Mouse (Mus musculus) limb, embryonic 11.5 days (tissue): Measurements from ENCODE around the gene Akna. TPM values are rescaled to one million over a fixed set of nuclear protein-coding genes. Genes with fewer than 3 reads are reported as not detected.

Experiments used
- ATAC-seq: fragments of 200-750 bp; cut with Nextera tagmentation; 2 replicates; pipeline ENCODE4 v1.8.0; 2017; ENCODE audit warnings: low read depth; ENCODE audit not compliant: insufficient number of reproducible peaks, low FRiP score, low TSS enrichment
- DNase-seq: peaks from one replicate; pipeline ENCODE4 v3.0.0-alpha.2; 2015; ENCODE audit warnings: low spot score
- H3K27ac ChIP-seq: fragments of 300-500 bp; sonication (generic); replicated peaks from 2 replicates; pipeline ENCODE4 v1.5.1; 2014; ENCODE audit warnings: low read depth, mild to moderate bottlenecking, low read length
- H3K27me3 ChIP-seq: fragments of 300-500 bp; sonication (generic); 2 replicates; pipeline ENCODE4 v1.6.1; 2014; ENCODE audit warnings: mild to moderate bottlenecking, low read length, mixed read lengths; ENCODE audit not compliant: control insufficient read depth, insufficient read depth
- H3K36me3 ChIP-seq: fragments of 300-500 bp; sonication (generic); 2 replicates; pipeline ENCODE4 v1.6.1; 2014; ENCODE audit warnings: mild to moderate bottlenecking, low read length, moderate library complexity, mixed read lengths; ENCODE audit not compliant: control insufficient read depth, insufficient read depth
- H3K4me1 ChIP-seq: fragments of 300-500 bp; sonication (generic); 2 replicates; pipeline ENCODE4 v1.6.1; 2014; ENCODE audit warnings: low read length, mixed read lengths; ENCODE audit not compliant: control insufficient read depth, insufficient read depth
- H3K4me2 ChIP-seq: fragments of 300-500 bp; sonication (generic); 2 replicates; pipeline ENCODE4 v1.6.1; 2014; ENCODE audit warnings: low read depth, mild to moderate bottlenecking, moderate library complexity; ENCODE audit not compliant: severe bottlenecking
- H3K4me3 ChIP-seq: fragments of 300-500 bp; sonication (generic); 2 replicates; pipeline ENCODE4 v1.5.1; 2014; ENCODE audit warnings: low read depth, low read length
- H3K9ac ChIP-seq: fragments of 300-500 bp; sonication (generic); 2 replicates; pipeline ENCODE4 v1.6.1; 2014; ENCODE audit warnings: mild to moderate bottlenecking, low read length
- H3K9me3 ChIP-seq: fragments of 300-500 bp; sonication (generic); 2 replicates; pipeline ENCODE4 v1.6.1; 2016; ENCODE audit warnings: low read length; ENCODE audit not compliant: control insufficient read depth
- WGBS: fragments of 180-500 bp; shearing (Covaris S2); extraction: QIAGEN DNeasy Blood & Tissue Kit; methylation state at CpG from one replicate; pipeline ENCODE4 v1.1.7; 2014; 5-methylcytosine and 5-hydroxymethylcytosine counted together
- polyA plus RNA-seq: library from polyadenylated mRNA; unstranded; fragments of >200 nt; fragmentation: Nextera tagmentation; extraction: Ambion mirVana; gene quantifications from 2 replicates; pipeline ENCODE4 v1.2.1, GENCODE M21; 2014

Gene Akna
- polyA plus RNA-seq, 1 experiment from 2014 or later: 9.5 TPM

DNA sequence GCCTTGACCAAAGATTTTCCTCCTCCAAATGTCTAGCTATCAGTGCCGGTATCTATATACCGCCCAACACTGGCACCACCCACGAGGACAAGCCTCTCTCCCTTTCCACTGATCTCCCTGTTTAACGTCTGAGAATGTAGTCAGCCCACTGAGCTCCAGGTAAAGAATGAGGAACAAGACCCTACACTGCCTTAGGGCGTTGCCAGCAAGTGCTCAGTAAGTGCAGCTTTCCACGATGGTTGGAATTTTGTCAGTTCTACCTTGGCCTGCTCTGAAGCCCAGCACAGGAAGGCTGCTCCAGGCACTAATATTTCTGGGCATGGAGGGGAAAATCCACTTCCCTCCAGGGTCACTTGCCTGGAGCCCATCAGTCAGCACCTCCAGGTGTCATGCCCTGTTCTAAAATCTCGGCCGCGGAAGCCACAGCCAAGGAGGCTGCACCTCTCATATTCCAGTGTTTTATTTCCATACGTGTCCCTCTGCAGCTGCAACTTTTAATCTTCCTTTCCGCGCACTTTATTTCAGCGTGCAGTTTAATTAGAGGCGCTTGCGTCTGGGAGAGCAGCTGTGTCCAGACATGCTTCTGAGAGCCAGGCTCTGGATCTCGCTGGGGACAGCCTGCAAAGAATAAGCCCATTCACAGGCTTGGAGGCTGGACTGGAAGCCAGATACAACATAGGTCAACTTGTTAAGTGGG is 34.1 kb upstream of the Akna start:
- Histone ChIP-seq H3K36me3 (no peaks in the 10 kb centered on the region), H3K4me2 (no peak overlapping the region), H3K4me3 (no peak overlapping the region), H3K4me1 (peaks cover 16% of the 10 kb centered on the region), H3K9ac (no peak overlapping the region), H3K27ac (peak overlapping the region; percentile 72), H3K9me3 (no peaks in the 10 kb centered on the region), H3K27me3 (no peaks in the 10 kb centered on the region)
- 44% methylated on average over 16 of the region's 16 CpGs for WGBS
- peak; percentile 80 for DNase-seq
- ATAC-seq: peak; percentile 74

DNA sequence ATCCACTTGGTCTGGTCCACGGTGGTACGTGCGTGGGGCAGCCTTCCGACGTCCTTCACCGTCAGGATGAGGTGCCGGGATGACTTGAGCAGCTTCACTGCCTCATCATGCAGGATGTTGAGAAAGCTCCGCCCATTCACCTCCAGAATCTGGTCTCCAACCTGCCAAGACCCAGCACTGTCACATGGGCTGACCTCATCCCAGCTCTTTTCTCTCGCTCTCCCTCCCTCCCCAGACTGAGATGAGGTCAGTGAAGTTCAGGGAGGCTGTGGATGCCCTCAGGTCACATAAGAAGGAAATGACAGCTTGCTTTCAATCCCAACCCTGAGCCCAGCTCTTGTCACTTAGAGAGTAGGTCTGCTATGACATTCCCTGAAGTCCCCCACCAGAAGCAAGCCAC is 32.2 kb upstream of the Akna start:
- Histone ChIP-seq H3K4me1 (peaks cover 16% of the 10 kb centered on the region), H3K9me3 (no peaks in the 10 kb centered on the region), H3K9ac (no peak overlapping the region), H3K27me3 (no peaks in the 10 kb centered on the region), H3K4me3 (no peak overlapping the region), H3K27ac (no peak overlapping the region), H3K36me3 (no peaks in the 10 kb centered on the region), H3K4me2 (no peak overlapping the region)
- 88% methylated on average over 9 of the region's 9 CpGs for WGBS
- DNase-seq (no peak), ATAC-seq (no peak)

DNA sequence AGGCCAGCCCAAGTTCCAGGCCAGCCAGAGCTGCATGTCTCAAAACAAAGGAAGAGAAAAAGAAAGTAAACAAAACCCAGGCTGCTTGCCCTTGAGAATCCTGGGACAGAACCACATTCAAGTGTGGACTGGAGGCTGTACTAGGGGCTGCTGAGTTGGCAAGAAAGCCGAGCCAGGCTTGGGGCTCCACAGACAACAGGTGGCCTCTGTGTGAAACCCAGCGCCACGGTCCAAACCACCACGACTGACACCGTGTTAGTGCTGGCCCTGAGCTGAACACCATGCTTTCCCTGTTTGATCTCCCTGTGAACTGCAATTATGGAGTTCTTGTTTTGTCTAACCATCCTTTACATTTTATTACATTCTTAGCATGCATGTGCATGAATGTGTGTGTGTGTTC is 27.9 kb upstream of the Akna start:
- Histone ChIP-seq H3K4me1 (peaks cover 8% of the 10 kb centered on the region; the same call in 1 of the 2 replicates), H3K4me2 (no peak overlapping the region), H3K36me3 (no peaks in the 10 kb centered on the region), H3K27ac (0 out of 2 replicates have a peak overlapping the region, but pooled peaks have one; percentile 6), H3K9me3 (no peaks in the 10 kb centered on the region), H3K9ac (no peak overlapping the region), H3K27me3 (no peaks in the 10 kb centered on the region), H3K4me3 (no peak overlapping the region)
- no peak for ATAC-seq
- 90% methylated on average over 5 of the region's 5 CpGs for WGBS
- DNase-seq: no peak

DNA sequence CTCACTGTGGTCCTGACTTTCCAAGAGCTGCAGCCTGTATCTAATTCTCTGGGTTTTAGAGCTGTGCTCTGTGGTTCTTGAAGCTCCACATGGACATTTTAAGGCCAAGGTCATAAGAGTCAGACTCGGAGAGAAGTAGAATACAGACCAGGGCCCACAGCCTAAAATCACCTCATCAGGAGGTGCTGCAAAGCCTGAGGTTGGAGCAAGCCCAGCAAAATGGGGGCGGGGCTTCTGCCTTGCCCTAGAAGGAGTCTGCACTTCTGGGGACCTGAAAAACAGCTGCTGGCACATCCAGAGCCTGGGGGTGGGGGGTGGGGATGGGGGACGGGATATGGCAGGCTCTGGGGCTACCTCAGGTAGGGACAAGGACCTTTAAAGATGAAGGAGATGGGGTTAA is 27.2 kb upstream of the Akna start:
- 50% methylated on average over 3 of the region's 3 CpGs for WGBS
- no peak overlapping the region for H3K9ac ChIP-seq
- H3K4me1 ChIP-seq: peaks cover 8% of the 10 kb centered on the region
- DNase-seq: no peak
- no peak overlapping the region for H3K4me3 ChIP-seq
- no peaks in the 10 kb centered on the region for H3K27me3 ChIP-seq
- no peaks in the 10 kb centered on the region for H3K9me3 ChIP-seq
- H3K27ac ChIP-seq: 0 out of 2 replicates have a peak overlapping the region, but pooled peaks have one; percentile 21
- no peaks in the 10 kb centered on the region for H3K36me3 ChIP-seq
- ATAC-seq: no peak
- H3K4me2 ChIP-seq: no peak overlapping the region

DNA sequence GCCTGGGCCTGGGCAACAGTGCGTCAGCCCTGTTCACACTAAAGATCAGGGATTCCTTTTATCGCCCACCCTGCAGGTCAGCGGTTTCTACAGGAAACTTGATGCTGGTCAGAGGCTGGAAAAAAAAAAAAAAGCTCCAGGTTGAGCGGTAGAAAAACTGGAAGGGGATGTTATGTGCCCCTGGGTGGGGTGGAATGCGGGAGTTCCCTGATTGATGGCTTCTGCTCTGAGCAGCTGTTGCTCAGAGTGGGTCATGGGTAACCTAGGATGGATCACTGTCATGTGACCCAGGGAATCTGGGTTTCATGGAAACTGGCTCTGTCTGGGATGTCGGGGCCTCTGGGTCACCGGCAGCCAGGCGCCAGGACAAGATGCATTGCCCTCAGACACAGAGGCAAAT is 23.2 kb upstream of the Akna start:
- ATAC-seq (no peak), DNase-seq (no peak)
- no peaks in the 10 kb centered on the region for H3K36me3 ChIP-seq
- WGBS: 44% methylated on average over 8 of the region's 8 CpGs
- peaks cover 11% of the 10 kb centered on the region for H3K4me1 ChIP-seq
- no peak overlapping the region for H3K4me3 ChIP-seq
- H3K27me3 ChIP-seq: no peaks in the 10 kb centered on the region
- no peaks in the 10 kb centered on the region for H3K9me3 ChIP-seq
- no peak overlapping the region for H3K4me2 ChIP-seq
- no peak overlapping the region for H3K9ac ChIP-seq
- no peak overlapping the region for H3K27ac ChIP-seq

DNA sequence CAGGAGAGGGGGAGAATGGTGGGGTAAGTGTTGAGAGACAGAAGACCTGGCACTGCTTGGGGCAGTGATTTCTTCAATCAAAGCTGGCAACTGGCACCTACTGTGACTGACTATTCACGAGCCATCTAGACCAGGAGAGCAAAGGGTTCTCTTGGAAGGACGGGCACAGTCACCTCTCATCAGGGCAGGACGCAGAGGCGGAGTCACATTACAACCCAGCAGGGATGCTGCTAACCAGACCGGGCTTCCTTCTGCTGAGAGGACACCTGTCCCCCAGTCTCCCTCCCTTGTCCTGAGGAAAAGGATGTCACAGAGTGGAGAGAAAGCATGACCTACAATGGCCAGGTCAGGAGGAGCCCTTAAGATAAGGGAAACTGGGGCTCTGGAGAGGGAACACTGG is 20.7 kb upstream of the Akna start:
- peaks cover 6% of the 10 kb centered on the region; the same call in 1 of the 2 replicates for H3K4me1 ChIP-seq
- DNase-seq (no peak), ATAC-seq (no peak)
- H3K27ac ChIP-seq: no peak overlapping the region
- 19% methylated on average over 5 of the region's 5 CpGs for WGBS
- H3K9me3 ChIP-seq: no peaks in the 10 kb centered on the region
- no peaks in the 10 kb centered on the region for H3K36me3 ChIP-seq
- H3K4me3 ChIP-seq: no peak overlapping the region
- no peaks in the 10 kb centered on the region for H3K27me3 ChIP-seq
- no peak overlapping the region for H3K9ac ChIP-seq
- H3K4me2 ChIP-seq: no peak overlapping the region

DNA sequence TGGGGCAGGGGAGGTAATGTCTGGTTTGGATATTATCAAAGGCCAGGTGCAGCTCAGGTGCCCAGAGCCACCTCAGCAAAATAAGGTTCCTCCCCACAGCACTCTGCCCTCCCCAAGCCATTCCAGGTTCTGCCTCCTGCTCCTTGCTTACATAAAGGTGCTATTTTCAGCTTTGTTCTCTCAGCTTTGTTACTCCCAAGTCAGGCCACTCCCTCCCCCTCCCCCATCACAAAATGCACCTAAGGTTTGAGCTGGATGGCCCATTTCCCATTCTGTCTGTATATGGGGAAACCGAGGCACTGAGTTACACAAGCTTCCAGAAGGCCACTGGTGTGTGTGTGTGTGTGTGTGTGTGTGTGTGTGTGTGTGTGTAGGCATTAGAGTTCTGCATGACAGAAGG is 20.1 kb upstream of the Akna start:
- H3K36me3 ChIP-seq: no peaks in the 10 kb centered on the region
- no peak overlapping the region for H3K4me3 ChIP-seq
- ATAC-seq: no peak
- no peak overlapping the region for H3K9ac ChIP-seq
- no peak overlapping the region for H3K4me2 ChIP-seq
- peaks cover 6% of the 10 kb centered on the region; the same call in 1 of the 2 replicates for H3K4me1 ChIP-seq
- H3K27me3 ChIP-seq: no peaks in the 10 kb centered on the region
- WGBS: 58% methylated on average over 1 of the region's 1 CpGs
- DNase-seq: no peak
- H3K9me3 ChIP-seq: no peaks in the 10 kb centered on the region
- no peak overlapping the region for H3K27ac ChIP-seq

DNA sequence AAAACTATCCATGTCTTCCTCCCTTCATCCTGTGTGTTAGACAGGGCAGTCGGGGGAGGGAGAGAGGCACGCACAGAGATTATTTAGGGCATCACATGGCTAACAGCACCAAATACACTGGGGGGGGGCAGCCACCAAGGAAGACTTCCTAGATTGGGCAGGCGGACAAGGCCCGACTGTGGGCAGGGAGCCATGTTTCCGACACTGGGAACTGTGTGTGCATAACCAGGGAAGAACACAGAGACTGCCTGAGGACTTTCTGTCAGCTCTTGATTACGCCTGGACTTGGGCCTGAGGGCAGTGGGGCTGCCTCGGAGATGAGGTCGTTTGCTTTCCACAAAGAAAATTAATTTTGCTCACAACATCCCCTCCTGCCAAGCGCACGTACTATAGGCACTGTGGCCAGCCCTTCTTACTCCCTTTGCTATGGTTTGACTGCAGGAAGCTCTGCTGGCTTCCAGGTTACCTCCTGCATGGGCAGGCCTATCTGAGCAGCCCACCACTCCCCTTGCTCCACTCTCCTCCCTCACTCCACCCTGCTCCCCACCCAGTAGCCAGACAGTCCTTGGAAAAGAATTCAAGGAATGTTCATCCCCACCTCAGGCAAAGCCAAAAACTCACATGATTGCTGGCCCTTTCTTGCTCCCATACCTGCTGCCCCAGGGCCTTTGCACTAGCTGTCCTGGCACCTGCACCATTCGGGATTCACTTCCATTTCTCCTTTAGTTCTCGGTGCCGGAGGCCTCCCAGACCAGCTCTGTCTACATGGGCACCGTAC is 17.2 kb upstream of the Akna start:
- Histone ChIP-seq H3K9me3 (no peaks in the 10 kb centered on the region), H3K4me2 (no peak overlapping the region), H3K9ac (no peak overlapping the region), H3K4me3 (no peak overlapping the region), H3K36me3 (no peaks in the 10 kb centered on the region), H3K27ac (no peak overlapping the region), H3K4me1 (0 out of 2 replicates have a peak, but pooled peaks cover 7% of the 10 kb centered on the region), H3K27me3 (no peaks in the 10 kb centered on the region)
- 80% methylated on average over 14 of the region's 14 CpGs for whole genome bisulfite sequencing
- ATAC-seq (no peak), DNase-seq (no peak)
